Mouse (Mus musculus) retina, embryonic 14.5 days (tissue): ENCODE results near the gene Olfr1415.
"Not testable (repeated sequence)": the region's sequence is repeated elsewhere in the genome, so short reads cannot be mapped to it uniquely, and the experiment has no call there.

Experiments used
- DNase-seq: peaks from one replicate; pipeline ENCODE4 v3.0.0-alpha.2; 2015; ENCODE audit warnings: low spot score

The Olfr1415 gene

GRCm38 (mm10) chr1:92496001-92496400 is at the start of gene Olfr1415:
Gene Olfr1415 (minus strand): TSS chr1:92496101.
- no peak for DNase-seq

GRCm38 (mm10) chr1:92539071-92539470 is 43.2 kb upstream of the Olfr1415 start:
- DNase-seq, result no peak

- no peak for DNase-seq
These were observed 41.1 kb upstream of the Olfr1415 start for GRCm38 (mm10) chr1:92536972-92537371.

- DNase-seq, result no peak
These were observed 27.9 kb upstream of the Olfr1415 start for GRCm38 (mm10) chr1:92523764-92524163.

GRCm38 (mm10) chr1:92521376-92521775 is 25.5 kb upstream of the Olfr1415 start:
- DNase-seq, result peak; percentile 75

GRCm38 (mm10) chr1:92519046-92519445 is 23.1 kb upstream of the Olfr1415 start:
- no peak for DNase-seq

- no peak for DNase-seq
These were observed 22.7 kb upstream of the Olfr1415 start, which contains the start of gene Olfr1414 for GRCm38 (mm10) chr1:92518561-92518960. Gene Olfr1414 (minus strand): TSS chr1:92518661.

- DNase-seq, result no peak
These were observed 19.5 kb upstream of the Olfr1415 start for GRCm38 (mm10) chr1:92515390-92515789.

GRCm38 (mm10) chr1:92511646-92512045 is 15.7 kb upstream of the Olfr1415 start:
- not testable (repeated sequence) for DNase-seq

GRCm38 (mm10) chr1:92485013-92485412 is 10.9 kb downstream of the Olfr1415 start, which contains the start of gene Olfr1416:
Gene Olfr1416 (minus strand): TSS chr1:92485113.
- DNase-seq, result no peak

- no peak for DNase-seq
These were observed 21.8 kb downstream of the Olfr1415 start for GRCm38 (mm10) chr1:92474066-92474578.

GRCm38 (mm10) chr1:92473165-92474041 is 22.5 kb downstream of the Olfr1415 start, which contains the start of gene Ndufa10:
Gene Ndufa10 (minus strand): TSS chr1:92473860.
- DNase-seq, result peak; percentile 96

GRCm38 (mm10) chr1:92468891-92469290 is 27.0 kb downstream of the Olfr1415 start:
- no peak for DNase-seq

GRCm38 (mm10) chr1:92458416-92458815 is 37.5 kb downstream of the Olfr1415 start:
- no peak for DNase-seq

GRCm38 (mm10) chr1:92457758-92458157 is 38.1 kb downstream of the Olfr1415 start:
- no peak for DNase-seq

- peak; percentile 69 for DNase-seq
These were observed 42.0 kb downstream of the Olfr1415 start for GRCm38 (mm10) chr1:92453751-92454445.

GRCm38 (mm10) chr1:92448293-92448692 is 47.6 kb downstream of the Olfr1415 start:
- DNase-seq, result no peak

- no peak for DNase-seq
These were observed 54.3 kb downstream of the Olfr1415 start for GRCm38 (mm10) chr1:92441453-92442063.

- no peak for DNase-seq
These were observed 55.7 kb downstream of the Olfr1415 start for GRCm38 (mm10) chr1:92440066-92440750.
